ENCODE assay signal across 14 mouse cellular contexts in the genomic region with DNA sequence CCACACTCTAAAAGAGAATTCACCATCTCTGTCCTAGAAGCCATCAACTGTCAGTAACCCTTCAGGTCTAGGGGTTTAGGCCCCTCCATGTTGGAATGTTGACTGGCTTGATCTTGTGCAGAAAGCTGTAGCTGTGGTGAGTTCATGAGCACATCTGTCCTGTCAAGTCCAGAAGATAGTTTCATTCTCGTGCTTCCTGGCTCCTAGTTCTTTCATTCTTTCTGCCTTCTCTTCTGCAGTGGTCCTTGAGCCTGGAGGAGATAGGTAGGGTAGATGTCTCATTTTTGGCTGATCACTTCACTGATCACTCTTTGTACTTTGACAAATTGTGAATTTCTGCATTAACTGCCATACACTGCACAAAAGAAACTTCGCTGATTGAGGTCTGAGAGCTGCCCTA.
"Had no signal": no experiment of that assay in that cellular context is flagged by ENCODE, and none has a peak within 500 bp of the region (broad histone marks: within the 10 kb centered on the region; RNA-seq: fewer than 3 reads in every experiment).

No protein-coding gene starts in this region.

- ATAC-seq: intestine, embryonic 16.5 days; midbrain, embryonic 16.5 days had no signal

- H3K27me3 ChIP-seq: limb, embryonic 12.5 days had no signal

- H3K27ac ChIP-seq: kidney, postnatal 0 days; limb, embryonic 12.5 days; midbrain, embryonic 10.5 days had no signal

- H3K4me3 ChIP-seq: limb, embryonic 12.5 days; midbrain, embryonic 10.5 days had no signal

- DNase-seq: kidney, adult 8-10 months; kidney, postnatal 36 days; layer of hippocampus, adult 9-11 months; lung, embryonic 14.5 days; lung, postnatal 10 days; lung, postnatal 4 days; right cerebral cortex, adult 18-20 months; right cerebral cortex, postnatal 25 days; thymus, postnatal 36 days had no signal

- H3K9me3 ChIP-seq: limb, embryonic 12.5 days had no signal

- H3K9ac ChIP-seq: limb, embryonic 12.5 days; lung, embryonic 14.5 days had no signal

- H3K4me2 ChIP-seq: limb, embryonic 12.5 days; lung, embryonic 14.5 days had no signal
